Mouse (Mus musculus): ENCODE measurements at regions not wholly inside any gene's neighbourhood (a gene's known extent, or its start where the extent isn't known, plus 50 kb on each side); places are given as distances from the start of the nearest gene placed in this dataset.
A peak's percentile ranks its signal among the peaks of the same experiment; 100 is the strongest.

GRCm38 (mm10) chr2:75588572-75588971, 70.5 kb upstream of the Hnrnpa3 start:
- Histone ChIP-seq H3K36me3 (ENCODE audit: control insufficient read depth, insufficient read depth) (no peaks in the 10 kb centered on the region), H3K4me2 (replicated peaks; ENCODE audit: low read depth) (no peak overlapping the region), H3K9me3 (ENCODE audit: control insufficient read depth) (no peaks in the 10 kb centered on the region), H3K4me3 (ENCODE audit: low read depth, low read length) (no peak overlapping the region), H3K27me3 (replicated peaks; ENCODE audit: control insufficient read depth, insufficient read depth, low read length) (peaks cover 25% of the 10 kb centered on the region), H3K9ac (ENCODE audit: low read depth, low read length) (no peak overlapping the region), H3K27ac (ENCODE audit: low read depth, low read length) (no peak overlapping the region), H3K4me1 (replicated peaks; ENCODE audit: control insufficient read depth, insufficient read depth, low read length) (no peaks in the 10 kb centered on the region; the same call in 1 of the 2 replicates)
- WGBS: 1% methylated on average over 6 of the region's 6 CpGs
- ATAC-seq: peak; percentile 37; the same call in 1 of the 2 replicates
- peak; percentile 92 for TF ChIP-seq CTCF (IDR thresholded peaks at IDR 0.05; ENCODE audit: low read depth)

GRCm38 (mm10) chr2:75589452-75589851, 69.6 kb upstream of the Hnrnpa3 start:
- Histone ChIP-seq H3K27ac (ENCODE audit: low read depth, low read length) (no peak overlapping the region), H3K4me3 (ENCODE audit: low read depth, low read length) (peak overlapping the region; percentile 9; the same call in 1 of the 2 replicates), H3K9me3 (ENCODE audit: control insufficient read depth) (no peaks in the 10 kb centered on the region), H3K36me3 (ENCODE audit: control insufficient read depth, insufficient read depth) (no peaks in the 10 kb centered on the region), H3K4me2 (replicated peaks; ENCODE audit: low read depth) (peak overlapping the region; percentile 48), H3K4me1 (replicated peaks; ENCODE audit: control insufficient read depth, insufficient read depth, low read length) (no peaks in the 10 kb centered on the region; the same call in 1 of the 2 replicates), H3K9ac (ENCODE audit: low read depth, low read length) (no peak overlapping the region), H3K27me3 (replicated peaks; ENCODE audit: control insufficient read depth, insufficient read depth, low read length) (peaks cover 27% of the 10 kb centered on the region)
- WGBS: 10% methylated on average over 19 of the region's 19 CpGs
- no peak for ATAC-seq
- no peak for TF ChIP-seq CTCF (IDR thresholded peaks at IDR 0.05; ENCODE audit: low read depth)

GRCm38 (mm10) chr2:75590175-75590574, 68.9 kb upstream of the Hnrnpa3 start:
- WGBS: 5% methylated on average over 10 of the region's 10 CpGs

GRCm38 (mm10) chr2:75600511-75600910, 58.5 kb upstream of the Hnrnpa3 start:
- no peak for TF ChIP-seq CTCF (IDR thresholded peaks at IDR 0.05; ENCODE audit: low read depth)
- Histone ChIP-seq H3K4me3 (ENCODE audit: low read depth, low read length) (no peak overlapping the region), H3K4me2 (replicated peaks; ENCODE audit: low read depth) (no peak overlapping the region), H3K4me1 (replicated peaks; ENCODE audit: control insufficient read depth, insufficient read depth, low read length) (no peaks in the 10 kb centered on the region), H3K9me3 (ENCODE audit: control insufficient read depth) (no peaks in the 10 kb centered on the region), H3K27me3 (replicated peaks; ENCODE audit: control insufficient read depth, insufficient read depth, low read length) (no peaks in the 10 kb centered on the region), H3K27ac (ENCODE audit: low read depth, low read length) (no peak overlapping the region), H3K36me3 (ENCODE audit: control insufficient read depth, insufficient read depth) (no peaks in the 10 kb centered on the region), H3K9ac (ENCODE audit: low read depth, low read length) (no peak overlapping the region)
- ATAC-seq: peak; percentile 53; the same call in 1 of the 2 replicates
- 35% methylated on average over 5 of the region's 5 CpGs for WGBS

More at GRCm38 (mm10) chr2:75590175-75590574, 68.9 kb upstream of the Hnrnpa3 start:
- peaks cover 27% of the 10 kb centered on the region for H3K27me3 ChIP-seq (replicated peaks; ENCODE audit: control insufficient read depth, insufficient read depth, low read length)
- H3K4me1 ChIP-seq (replicated peaks; ENCODE audit: control insufficient read depth, insufficient read depth, low read length): no peaks in the 10 kb centered on the region
- no peak overlapping the region for H3K27ac ChIP-seq (ENCODE audit: low read depth, low read length)
- no peaks in the 10 kb centered on the region for H3K9me3 ChIP-seq (ENCODE audit: control insufficient read depth)
- peak; percentile 97 for TF ChIP-seq CTCF (IDR thresholded peaks at IDR 0.05; ENCODE audit: low read depth)
- no peaks in the 10 kb centered on the region for H3K36me3 ChIP-seq (ENCODE audit: control insufficient read depth, insufficient read depth)
- H3K9ac ChIP-seq (ENCODE audit: low read depth, low read length): no peak overlapping the region
- 0 out of 2 replicates have a peak overlapping the region, but pooled peaks have one; percentile 9 for H3K4me3 ChIP-seq (ENCODE audit: low read depth, low read length)
- peak overlapping the region; percentile 48 for H3K4me2 ChIP-seq (replicated peaks; ENCODE audit: low read depth)
- peak; percentile 43; the same call in 1 of the 2 replicates for ATAC-seq

- H3K27me3 ChIP-seq (replicated peaks; ENCODE audit: control insufficient read depth, insufficient read depth, low read length): no peaks in the 10 kb centered on the region
- no peaks in the 10 kb centered on the region for H3K9me3 ChIP-seq (ENCODE audit: control insufficient read depth)
- H3K4me3 ChIP-seq (ENCODE audit: low read depth, low read length): peak overlapping the region; percentile 27; the same call in 1 of the 2 replicates
- H3K9ac ChIP-seq (ENCODE audit: low read depth, low read length): 0 out of 2 replicates have a peak overlapping the region, but pooled peaks have one; percentile 27
- no peaks in the 10 kb centered on the region for H3K4me1 ChIP-seq (replicated peaks; ENCODE audit: control insufficient read depth, insufficient read depth, low read length)
- peak overlapping the region; percentile 67 for H3K4me2 ChIP-seq (replicated peaks; ENCODE audit: low read depth)
- no peaks in the 10 kb centered on the region for H3K36me3 ChIP-seq (ENCODE audit: control insufficient read depth, insufficient read depth)
- peak; percentile 79 for TF ChIP-seq CTCF (IDR thresholded peaks at IDR 0.05; ENCODE audit: low read depth)
- no peak; the same call in 1 of the 2 replicates for ATAC-seq
- WGBS: 15% methylated on average over 26 of the region's 26 CpGs
- H3K27ac ChIP-seq (ENCODE audit: low read depth, low read length): no peak overlapping the region
These were observed 55.7 kb upstream of the Hnrnpa3 start for GRCm38 (mm10) chr2:75603175-75603871.

DNA sequence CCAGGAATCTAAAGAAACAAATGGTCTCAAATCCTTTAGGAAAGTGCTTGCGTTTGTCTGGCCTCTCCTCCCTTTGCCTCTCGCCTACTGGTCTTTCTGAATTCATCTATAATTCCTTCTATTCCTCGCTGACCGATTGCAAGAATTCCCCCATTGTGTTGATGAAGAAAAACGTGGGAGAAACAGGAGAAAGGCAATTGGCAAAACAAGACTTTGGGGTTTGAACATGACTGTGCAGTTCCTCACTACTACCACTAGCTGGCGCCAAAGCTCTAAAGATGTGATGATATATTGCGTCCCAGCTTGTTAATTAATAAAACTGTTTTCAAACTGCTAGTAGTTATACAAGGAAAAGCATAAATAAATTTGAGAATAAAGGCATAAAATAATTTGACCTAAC, 53.4 kb upstream of the Hnrnpa3 start:
- H3K4me1 ChIP-seq (replicated peaks; ENCODE audit: control insufficient read depth, insufficient read depth, low read length): no peaks in the 10 kb centered on the region
- H3K27ac ChIP-seq (ENCODE audit: low read depth, low read length): no peak overlapping the region
- H3K4me3 ChIP-seq (ENCODE audit: low read depth, low read length): no peak overlapping the region
- no peak overlapping the region for H3K4me2 ChIP-seq (replicated peaks; ENCODE audit: low read depth)
- no peak for ATAC-seq
- no peaks in the 10 kb centered on the region for H3K9me3 ChIP-seq (ENCODE audit: control insufficient read depth)
- peak; percentile 98 for TF ChIP-seq CTCF (IDR thresholded peaks at IDR 0.05; ENCODE audit: low read depth)
- no peaks in the 10 kb centered on the region for H3K36me3 ChIP-seq (ENCODE audit: control insufficient read depth, insufficient read depth)
- no peak overlapping the region for H3K9ac ChIP-seq (ENCODE audit: low read depth, low read length)
- WGBS: 3% methylated on average over 7 of the region's 7 CpGs
- no peaks in the 10 kb centered on the region for H3K27me3 ChIP-seq (replicated peaks; ENCODE audit: control insufficient read depth, insufficient read depth, low read length)

Data from intestine, postnatal 0 days (tissue).